Mouse (Mus musculus) olfactory bulb, adult 2 months (tissue): ENCODE data around the gene Sema4d.

Experiments
- CTCF ChIP-seq: fragments of 200-500 bp; IDR thresholded peaks from 2 replicates; pipeline ENCODE4 v1.5.1; 2012; ENCODE audit warnings: low read depth, mild to moderate bottlenecking, low read length, moderate library complexity; ENCODE audit not compliant: insufficient read depth
- POLR2A ChIP-seq: fragments of 200-500 bp; IDR thresholded peaks from 2 replicates; pipeline ENCODE4 v1.6.1; 2012; ENCODE audit warnings: mild to moderate bottlenecking, low read depth, low read length, moderate library complexity; ENCODE audit not compliant: insufficient read depth

- TF ChIP-seq CTCF (no peak), POLR2A (no peak)
Observed at GRCm38 (mm10) chr13:51698318-51698717, 95.2 kb downstream of the Sema4d start.
